Mouse (Mus musculus) hindbrain, embryonic 12.5 days (tissue): ENCODE measurements at regions not wholly inside any gene's neighbourhood (a gene's known extent, or its start where the extent isn't known, plus 50 kb on each side); places are given as distances from the start of the nearest gene placed in this dataset.
A peak's percentile ranks its signal among the peaks of the same experiment; 100 is the strongest.

Experiments
- ATAC-seq: fragments of 200-750 bp; cut with Nextera tagmentation; 2 replicates; pipeline ENCODE4 v1.8.0; 2017; ENCODE audit warnings: moderate TSS enrichment; ENCODE audit not compliant: low FRiP score
- H3K27ac ChIP-seq: fragments of 300-500 bp; sonication (generic); 2 replicates; pipeline ENCODE4 v1.5.1; 2016; ENCODE audit warnings: mild to moderate bottlenecking
- H3K27me3 ChIP-seq: fragments of 300-500 bp; sonication (generic); 2 replicates; pipeline ENCODE4 v1.6.1; 2016; ENCODE audit warnings: mild to moderate bottlenecking
- H3K36me3 ChIP-seq: fragments of 300-500 bp; sonication (generic); 2 replicates; pipeline ENCODE4 v1.6.1; 2016; ENCODE audit warnings: mild to moderate bottlenecking
- H3K4me1 ChIP-seq: fragments of 300-500 bp; sonication (generic); 2 replicates; pipeline ENCODE4 v1.6.1; 2016
- H3K4me2 ChIP-seq: fragments of 300-500 bp; sonication (generic); replicated peaks from 2 replicates; pipeline ENCODE4 v1.6.1; 2016; ENCODE audit warnings: mild to moderate bottlenecking
- H3K4me3 ChIP-seq: fragments of 300-500 bp; sonication (generic); 2 replicates; pipeline ENCODE4 v1.5.1; 2016; ENCODE audit warnings: mild to moderate bottlenecking
- H3K9ac ChIP-seq: fragments of 300-500 bp; sonication (generic); 2 replicates; pipeline ENCODE4 v1.6.1; 2016; ENCODE audit warnings: mild to moderate bottlenecking, moderate library complexity
- H3K9me3 ChIP-seq: fragments of 300-500 bp; sonication (generic); replicated peaks from 2 replicates; pipeline ENCODE4 v1.6.1; 2016; ENCODE audit warnings: mild to moderate bottlenecking
- WGBS: fragments of 180-500 bp; shearing (Covaris S2); methylation state at CpG from one replicate; pipeline ENCODE4 v1.1.7; 2016; 5-methylcytosine and 5-hydroxymethylcytosine counted together

DNA sequence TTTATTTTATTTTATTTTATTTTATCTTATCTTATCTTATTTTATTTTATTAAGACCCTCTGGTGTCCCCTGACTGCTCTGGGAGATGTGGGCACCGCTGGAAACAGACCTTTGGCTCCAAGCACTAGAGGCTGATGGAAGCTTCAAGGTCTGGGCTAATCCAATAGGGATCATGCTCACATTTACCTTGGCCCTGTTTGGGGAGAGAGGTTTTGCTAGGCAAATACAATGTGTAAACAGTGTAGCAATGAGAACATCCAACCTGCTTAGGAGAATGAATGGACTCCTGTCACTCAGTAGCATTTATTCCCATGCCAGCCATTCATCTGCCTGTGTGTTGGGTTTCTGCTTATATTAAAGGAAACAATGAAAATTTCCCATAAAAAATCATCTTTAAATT is 313.8 kb downstream of the Prdm2 start:
- peaks cover 13% of the 10 kb centered on the region for H3K9me3 ChIP-seq
- H3K4me1 ChIP-seq = no peaks in the 10 kb centered on the region
- no peaks in the 10 kb centered on the region for H3K36me3 ChIP-seq
- WGBS = 84% methylated on average over 1 of the region's 1 CpGs
- H3K4me3 ChIP-seq = no peak overlapping the region
- no peak for ATAC-seq
- H3K27ac ChIP-seq = no peak overlapping the region
- no peak overlapping the region for H3K4me2 ChIP-seq
- no peak overlapping the region for H3K9ac ChIP-seq
- H3K27me3 ChIP-seq = no peaks in the 10 kb centered on the region

DNA sequence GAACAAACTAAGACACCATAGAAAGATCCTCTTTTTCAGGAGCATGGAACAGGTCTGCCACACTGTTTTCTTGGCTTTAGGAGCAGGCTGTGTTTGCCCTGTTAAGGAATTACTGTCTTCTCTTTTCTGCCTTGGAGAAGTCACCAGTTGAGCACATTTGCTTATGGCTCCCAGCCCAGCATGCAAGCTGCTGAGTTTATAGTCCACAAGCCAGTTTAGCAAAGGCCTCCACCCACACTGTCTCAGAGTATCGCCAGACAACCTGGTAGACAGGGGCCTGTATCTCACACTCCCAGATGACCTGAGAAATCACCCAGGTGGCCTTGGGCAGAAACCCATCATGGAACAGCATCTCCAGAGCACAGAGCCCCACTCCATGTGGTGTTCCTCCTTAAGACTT is 322.1 kb downstream of the Prdm2 start:
- WGBS = 84% methylated on average over 1 of the region's 1 CpGs
- H3K27ac ChIP-seq = no peak overlapping the region
- ATAC-seq = no peak

GRCm38 (mm10) chr4:142888891-142889290 is 323.9 kb downstream of the Prdm2 start:
- 75% methylated on average over 4 of the region's 4 CpGs for WGBS
- Histone ChIP-seq H3K36me3 (no peaks in the 10 kb centered on the region), H3K4me3 (no peak overlapping the region), H3K27me3 (no peaks in the 10 kb centered on the region), H3K9ac (no peak overlapping the region), H3K27ac (no peak overlapping the region), H3K4me1 (no peaks in the 10 kb centered on the region), H3K9me3 (no peaks in the 10 kb centered on the region), H3K4me2 (no peak overlapping the region)
- ATAC-seq = no peak

More for the DNA sequence above, 322.1 kb downstream of the Prdm2 start:
- H3K27me3 ChIP-seq = no peaks in the 10 kb centered on the region
- H3K9me3 ChIP-seq = no peaks in the 10 kb centered on the region
- no peaks in the 10 kb centered on the region for H3K4me1 ChIP-seq
- no peak overlapping the region for H3K4me3 ChIP-seq
- no peaks in the 10 kb centered on the region for H3K36me3 ChIP-seq
- no peak overlapping the region for H3K9ac ChIP-seq
- no peak overlapping the region for H3K4me2 ChIP-seq

DNA sequence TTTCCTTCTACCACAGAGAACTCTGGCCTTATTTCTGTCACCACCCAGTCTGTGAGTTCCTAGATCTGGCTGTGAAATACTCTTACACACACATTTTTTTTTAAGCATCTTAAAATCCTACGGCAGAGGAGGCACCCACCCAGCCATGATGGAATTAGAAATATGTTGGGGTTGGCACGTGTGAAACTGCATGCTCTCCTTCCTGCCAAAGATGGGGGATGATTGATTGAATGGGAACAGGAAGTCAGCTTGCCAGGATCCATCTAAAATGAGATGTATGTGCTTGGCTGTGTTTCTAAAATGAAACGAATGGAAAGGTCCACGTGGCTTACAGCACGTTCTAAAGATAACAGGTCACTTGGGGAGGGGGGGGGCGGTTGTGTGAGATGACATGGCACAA is 324.9 kb downstream of the Prdm2 start:
- WGBS = 62% methylated on average over 6 of the region's 6 CpGs
- Histone ChIP-seq H3K4me1 (no peaks in the 10 kb centered on the region), H3K9me3 (no peaks in the 10 kb centered on the region), H3K36me3 (no peaks in the 10 kb centered on the region), H3K9ac (no peak overlapping the region), H3K4me3 (no peak overlapping the region), H3K27me3 (no peaks in the 10 kb centered on the region), H3K4me2 (no peak overlapping the region), H3K27ac (no peak overlapping the region)
- ATAC-seq = no peak

DNA sequence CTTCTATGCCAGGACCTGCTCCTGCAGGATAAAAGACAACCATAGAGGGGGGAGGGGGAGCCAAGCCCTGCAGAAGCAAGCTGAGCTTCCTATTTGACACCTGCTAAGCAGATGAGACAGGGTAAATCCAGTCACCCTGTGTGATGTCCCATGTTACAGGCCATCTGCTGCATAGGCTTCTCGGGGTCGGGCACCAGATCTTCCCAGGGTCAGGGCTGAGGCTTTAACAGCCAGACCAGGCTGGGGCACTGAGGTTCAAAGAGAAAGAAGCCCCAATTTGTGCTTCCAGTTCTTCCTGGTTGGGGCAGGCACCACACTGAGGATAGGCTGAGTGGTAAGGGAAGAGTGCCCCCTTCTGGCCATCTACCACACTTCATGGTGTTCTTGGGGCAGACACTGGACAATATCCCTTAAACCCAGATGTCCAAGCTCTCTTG is 332.5 kb downstream of the Prdm2 start:
- Histone ChIP-seq H3K4me3 (no peak overlapping the region), H3K27ac (no peak overlapping the region), H3K27me3 (no peaks in the 10 kb centered on the region), H3K4me2 (no peak overlapping the region), H3K36me3 (no peaks in the 10 kb centered on the region), H3K4me1 (peaks cover 8% of the 10 kb centered on the region), H3K9me3 (no peaks in the 10 kb centered on the region), H3K9ac (no peak overlapping the region)
- 10% methylated on average over 2 of the region's 2 CpGs for WGBS
- ATAC-seq = peak; percentile 75

- 90% methylated on average over 3 of the region's 3 CpGs for WGBS
- H3K4me1 ChIP-seq = peaks cover 11% of the 10 kb centered on the region
- H3K36me3 ChIP-seq = no peaks in the 10 kb centered on the region
- H3K4me2 ChIP-seq = no peak overlapping the region
- no peak overlapping the region for H3K4me3 ChIP-seq
- H3K9me3 ChIP-seq = no peaks in the 10 kb centered on the region
- no peak overlapping the region for H3K9ac ChIP-seq
- no peak overlapping the region for H3K27ac ChIP-seq
- no peaks in the 10 kb centered on the region for H3K27me3 ChIP-seq
- ATAC-seq = no peak
These were observed 336.6 kb downstream of the Prdm2 start for GRCm38 (mm10) chr4:142876151-142876550.

- Histone ChIP-seq H3K4me1 (peaks cover 8% of the 10 kb centered on the region), H3K4me2 (no peak overlapping the region), H3K9me3 (no peaks in the 10 kb centered on the region), H3K27ac (no peak overlapping the region), H3K9ac (no peak overlapping the region), H3K36me3 (no peaks in the 10 kb centered on the region), H3K4me3 (no peak overlapping the region), H3K27me3 (no peaks in the 10 kb centered on the region)
- peak; percentile 54; the same call in 1 of the 2 replicates for ATAC-seq
- 63% methylated on average over 5 of the region's 5 CpGs for WGBS
These were observed 337.7 kb downstream of the Prdm2 start for GRCm38 (mm10) chr4:142875105-142875504.

DNA sequence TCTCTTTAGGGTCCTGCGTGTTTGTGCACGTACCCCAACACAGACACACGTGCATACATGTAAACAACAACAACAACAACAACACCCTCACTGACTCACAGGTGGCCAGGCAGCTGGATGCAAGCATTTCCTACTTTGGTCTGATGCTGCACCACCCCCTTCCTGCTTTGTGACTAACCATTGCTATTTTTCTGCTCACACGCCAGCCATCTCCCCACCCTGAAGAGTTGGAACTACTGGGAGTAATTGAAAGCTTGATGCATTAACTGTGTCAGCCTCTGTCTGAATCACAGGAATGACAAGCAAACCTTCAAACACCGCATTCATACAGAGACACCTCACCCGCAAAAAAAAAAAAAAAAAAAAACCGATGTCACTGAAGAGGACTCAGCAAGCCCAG is 346.5 kb downstream of the Prdm2 start:
- H3K4me2 ChIP-seq = no peak overlapping the region
- H3K4me1 ChIP-seq = no peaks in the 10 kb centered on the region
- no peaks in the 10 kb centered on the region for H3K9me3 ChIP-seq
- 87% methylated on average over 7 of the region's 7 CpGs for WGBS
- no peak overlapping the region for H3K4me3 ChIP-seq
- H3K9ac ChIP-seq = no peak overlapping the region
- no peak for ATAC-seq
- H3K27me3 ChIP-seq = no peaks in the 10 kb centered on the region
- H3K36me3 ChIP-seq = no peaks in the 10 kb centered on the region
- no peak overlapping the region for H3K27ac ChIP-seq

DNA sequence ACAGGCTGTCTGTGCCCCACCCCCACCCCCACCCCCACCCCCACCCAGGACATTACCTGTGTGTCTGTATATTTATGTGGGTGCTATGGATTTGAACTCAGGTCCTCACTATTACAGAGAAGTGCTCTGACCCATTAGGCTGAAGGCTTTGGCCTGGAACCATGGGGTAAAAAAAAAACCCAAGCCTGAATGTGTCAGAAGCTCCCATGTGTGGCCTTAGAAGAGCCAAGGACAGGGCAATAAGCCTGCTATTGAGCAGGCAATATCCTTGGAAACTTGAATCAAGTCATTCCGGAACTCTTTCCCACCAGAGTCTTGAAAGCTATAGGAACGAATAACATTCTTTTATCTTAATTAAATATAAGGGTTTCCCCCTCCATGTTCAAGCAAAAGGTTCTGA is 347.2 kb downstream of the Prdm2 start:
- Histone ChIP-seq H3K9ac (no peak overlapping the region), H3K27ac (no peak overlapping the region), H3K4me2 (no peak overlapping the region), H3K9me3 (no peaks in the 10 kb centered on the region), H3K4me1 (no peaks in the 10 kb centered on the region), H3K4me3 (no peak overlapping the region), H3K36me3 (no peaks in the 10 kb centered on the region), H3K27me3 (no peaks in the 10 kb centered on the region)
- 87% methylated on average over 2 of the region's 2 CpGs for WGBS
- ATAC-seq = no peak

- H3K27ac ChIP-seq = no peak overlapping the region
- no peak overlapping the region for H3K4me2 ChIP-seq
- H3K9me3 ChIP-seq = no peaks in the 10 kb centered on the region
- 86% methylated on average over 5 of the region's 5 CpGs for WGBS
- no peaks in the 10 kb centered on the region for H3K27me3 ChIP-seq
- ATAC-seq = no peak
- no peaks in the 10 kb centered on the region for H3K36me3 ChIP-seq
- H3K9ac ChIP-seq = no peak overlapping the region
- no peak overlapping the region for H3K4me3 ChIP-seq
- no peaks in the 10 kb centered on the region for H3K4me1 ChIP-seq
These were observed 348.9 kb downstream of the Prdm2 start for GRCm38 (mm10) chr4:142863939-142864338.

DNA sequence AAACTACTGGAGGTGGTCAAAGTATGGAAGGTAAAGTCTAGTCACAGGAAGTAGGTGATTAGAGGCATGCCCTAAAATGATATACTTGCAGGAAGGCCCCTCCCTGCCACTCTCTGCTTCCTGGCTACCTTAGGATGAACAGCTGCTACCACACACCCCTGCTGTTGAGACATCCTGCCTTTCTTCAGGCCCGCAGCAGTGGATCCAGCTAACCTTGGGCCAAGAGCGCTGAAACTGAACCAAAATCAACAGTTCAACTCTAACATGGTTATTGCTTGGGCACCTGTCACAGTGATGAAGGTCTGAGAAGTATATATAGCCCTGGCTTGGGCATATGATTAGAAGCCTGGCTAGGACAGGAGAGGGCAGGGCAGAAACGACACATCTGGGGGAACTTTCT is 352.4 kb downstream of the Prdm2 start:
- no peak for ATAC-seq
- H3K27ac ChIP-seq = no peak overlapping the region
- H3K9ac ChIP-seq = no peak overlapping the region
- no peak overlapping the region for H3K4me2 ChIP-seq
- H3K9me3 ChIP-seq = no peaks in the 10 kb centered on the region
- no peaks in the 10 kb centered on the region for H3K36me3 ChIP-seq
- no peaks in the 10 kb centered on the region for H3K4me1 ChIP-seq
- no peak overlapping the region for H3K4me3 ChIP-seq
- H3K27me3 ChIP-seq = no peaks in the 10 kb centered on the region
- 91% methylated on average over 3 of the region's 3 CpGs for WGBS

DNA sequence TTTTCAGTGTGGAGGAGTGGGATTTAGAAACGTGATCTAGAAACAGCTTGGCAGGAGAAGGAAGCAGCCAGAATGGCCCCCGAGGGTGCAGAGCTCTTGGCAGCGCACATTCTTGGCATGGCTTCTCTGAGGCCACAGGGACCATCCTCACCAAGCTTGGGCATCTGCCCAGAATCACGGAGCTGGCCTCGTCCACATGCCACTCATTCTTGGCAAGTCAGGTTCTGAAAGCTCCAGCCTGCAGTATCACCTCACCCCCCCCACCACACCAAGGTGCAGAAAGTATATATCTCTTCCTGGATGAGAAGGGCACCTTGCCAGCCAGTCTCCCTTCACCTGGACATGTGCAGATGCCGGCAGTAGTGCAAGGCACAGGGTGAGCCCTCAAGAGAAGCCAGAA is 356.2 kb downstream of the Prdm2 start:
- Histone ChIP-seq H3K9me3 (no peaks in the 10 kb centered on the region), H3K4me3 (no peak overlapping the region), H3K36me3 (no peaks in the 10 kb centered on the region), H3K27ac (no peak overlapping the region), H3K9ac (no peak overlapping the region), H3K27me3 (no peaks in the 10 kb centered on the region), H3K4me1 (no peaks in the 10 kb centered on the region), H3K4me2 (no peak overlapping the region)
- no peak for ATAC-seq
- 68% methylated on average over 6 of the region's 6 CpGs for WGBS

DNA sequence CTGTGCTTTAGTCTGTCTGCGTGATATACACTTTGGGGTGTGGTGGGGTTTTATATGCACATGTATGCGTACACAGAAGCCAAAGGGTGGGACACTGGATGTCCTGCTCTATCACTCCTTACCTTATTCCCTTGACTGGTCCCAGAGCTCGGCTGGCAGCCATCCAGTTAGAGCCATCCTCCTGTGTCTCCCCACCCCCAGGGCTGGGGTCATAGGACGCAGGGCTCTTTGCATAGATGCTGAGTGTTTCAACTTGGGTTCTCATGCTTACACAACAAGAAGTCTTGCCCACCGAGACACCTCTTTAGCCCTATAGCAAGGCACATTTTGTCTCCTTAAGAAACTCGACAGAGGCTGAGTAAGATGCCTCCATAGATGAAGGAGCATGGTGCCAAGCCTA is 357.2 kb downstream of the Prdm2 start:
- Histone ChIP-seq H3K4me1 (no peaks in the 10 kb centered on the region), H3K4me3 (no peak overlapping the region), H3K27me3 (no peaks in the 10 kb centered on the region), H3K36me3 (no peaks in the 10 kb centered on the region), H3K9me3 (no peaks in the 10 kb centered on the region), H3K27ac (no peak overlapping the region), H3K4me2 (no peak overlapping the region), H3K9ac (no peak overlapping the region)
- ATAC-seq = no peak
- 81% methylated on average over 6 of the region's 6 CpGs for WGBS

GRCm38 (mm10) chr4:142853924-142854323 is 358.9 kb downstream of the Prdm2 start:
- WGBS = 94% methylated on average over 15 of the region's 15 CpGs
- H3K4me1 ChIP-seq = no peaks in the 10 kb centered on the region
- no peak overlapping the region for H3K27ac ChIP-seq
- H3K27me3 ChIP-seq = no peaks in the 10 kb centered on the region
- no peak overlapping the region for H3K9ac ChIP-seq
- H3K36me3 ChIP-seq = no peaks in the 10 kb centered on the region
- no peak overlapping the region for H3K4me3 ChIP-seq
- H3K9me3 ChIP-seq = no peaks in the 10 kb centered on the region
- no peak for ATAC-seq
- no peak overlapping the region for H3K4me2 ChIP-seq
